Mouse (Mus musculus): ENCODE data around the gene Fam186b. TPM values are rescaled to one million over a fixed set of nuclear protein-coding genes. Genes with fewer than 3 reads are reported as not detected.

Gene Fam186b
- polyA plus RNA-seq, 1 experiment from 2014 or later: not detected

GRCm38 (mm10) chr15:99326407-99326806 is 30.7 kb upstream of the Fam186b start:
- ATAC-seq (ENCODE audit: insufficient read depth, low FRiP score, low TSS enrichment) (no peak), DNase-seq (ENCODE audit: low spot score) (no peak)
- no peak overlapping the region for H3K4me2 ChIP-seq (ENCODE audit: low read depth)
- no peak overlapping the region for H3K9ac ChIP-seq (ENCODE audit: low read length)
- 63% methylated on average over 2 of the region's 2 CpGs for WGBS
- H3K4me3 ChIP-seq (ENCODE audit: low read depth, low read length): no peak overlapping the region
- peaks cover 8% of the 10 kb centered on the region for H3K36me3 ChIP-seq (ENCODE audit: control insufficient read depth, insufficient read depth, low read length)
- no peak overlapping the region for H3K27ac ChIP-seq (ENCODE audit: low read depth, low read length)
- H3K27me3 ChIP-seq (ENCODE audit: control insufficient read depth, insufficient read depth, low read length): no peaks in the 10 kb centered on the region
- no peaks in the 10 kb centered on the region for H3K4me1 ChIP-seq (ENCODE audit: control insufficient read depth, insufficient read depth, low read length)
- no peaks in the 10 kb centered on the region for H3K9me3 ChIP-seq (ENCODE audit: control insufficient read depth, low read length)

DNA sequence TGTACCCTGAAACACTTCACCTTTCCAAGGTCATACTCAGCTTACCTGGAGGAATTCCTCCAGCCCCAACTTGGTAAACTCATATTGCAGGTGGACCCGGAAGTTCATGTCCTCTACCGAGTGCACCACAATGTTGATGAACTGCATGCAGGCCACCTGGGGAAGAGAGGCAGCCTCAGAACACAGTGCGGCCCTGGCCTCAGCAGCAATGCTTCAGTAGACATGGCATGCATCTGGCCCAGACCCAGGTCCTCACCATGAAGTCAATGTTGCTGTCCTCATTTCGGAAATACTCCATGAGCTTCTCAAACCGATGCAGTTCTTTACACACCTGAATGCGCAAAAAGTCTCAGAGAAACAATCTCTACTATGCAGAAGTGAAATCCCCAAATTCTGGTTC is 29.9 kb upstream of the Fam186b start:
- peaks cover 12% of the 10 kb centered on the region for H3K36me3 ChIP-seq (ENCODE audit: control insufficient read depth, insufficient read depth, low read length)
- no peaks in the 10 kb centered on the region for H3K27me3 ChIP-seq (ENCODE audit: control insufficient read depth, insufficient read depth, low read length)
- WGBS: 94% methylated on average over 6 of the region's 6 CpGs
- DNase-seq (ENCODE audit: low spot score) (no peak), ATAC-seq (ENCODE audit: insufficient read depth, low FRiP score, low TSS enrichment) (no peak)
- H3K27ac ChIP-seq (ENCODE audit: low read depth, low read length): no peak overlapping the region
- H3K9ac ChIP-seq (ENCODE audit: low read length): no peak overlapping the region
- no peak overlapping the region for H3K4me2 ChIP-seq (ENCODE audit: low read depth)
- no peak overlapping the region for H3K4me3 ChIP-seq (ENCODE audit: low read depth, low read length)
- no peaks in the 10 kb centered on the region for H3K4me1 ChIP-seq (ENCODE audit: control insufficient read depth, insufficient read depth, low read length)
- H3K9me3 ChIP-seq (ENCODE audit: control insufficient read depth, low read length): no peaks in the 10 kb centered on the region

- Histone ChIP-seq H3K9me3 (ENCODE audit: control insufficient read depth, low read length) (no peaks in the 10 kb centered on the region), H3K27ac (ENCODE audit: low read depth, low read length) (no peak overlapping the region), H3K4me2 (ENCODE audit: low read depth) (no peak overlapping the region), H3K4me3 (ENCODE audit: low read depth, low read length) (no peak overlapping the region), H3K27me3 (ENCODE audit: control insufficient read depth, insufficient read depth, low read length) (no peaks in the 10 kb centered on the region), H3K4me1 (ENCODE audit: control insufficient read depth, insufficient read depth, low read length) (no peaks in the 10 kb centered on the region), H3K36me3 (ENCODE audit: control insufficient read depth, insufficient read depth, low read length) (peaks cover 14% of the 10 kb centered on the region), H3K9ac (ENCODE audit: low read length) (no peak overlapping the region)
- DNase-seq (ENCODE audit: low spot score): no peak
- WGBS: 85% methylated on average over 9 of the region's 9 CpGs
- ATAC-seq (ENCODE audit: insufficient read depth, low FRiP score, low TSS enrichment): no peak
Measured at GRCm38 (mm10) chr15:99324151-99324550, 28.5 kb upstream of the Fam186b start.

- peaks cover 22% of the 10 kb centered on the region for H3K36me3 ChIP-seq (ENCODE audit: control insufficient read depth, insufficient read depth, low read length)
Measured at GRCm38 (mm10) chr15:99320978-99321377, 25.3 kb upstream of the Fam186b start.

GRCm38 (mm10) chr15:99320168-99320674 is 24.5 kb upstream of the Fam186b start:
- no peaks in the 10 kb centered on the region for H3K4me1 ChIP-seq (ENCODE audit: control insufficient read depth, insufficient read depth, low read length)
- DNase-seq (ENCODE audit: low spot score): no peak
- no peak overlapping the region for H3K9ac ChIP-seq (ENCODE audit: low read length)
- no peak overlapping the region for H3K27ac ChIP-seq (ENCODE audit: low read depth, low read length)
- peaks cover 23% of the 10 kb centered on the region for H3K36me3 ChIP-seq (ENCODE audit: control insufficient read depth, insufficient read depth, low read length)
- H3K9me3 ChIP-seq (ENCODE audit: control insufficient read depth, low read length): no peaks in the 10 kb centered on the region
- WGBS: 92% methylated on average over 10 of the region's 10 CpGs
- no peak overlapping the region for H3K4me2 ChIP-seq (ENCODE audit: low read depth)
- no peaks in the 10 kb centered on the region for H3K27me3 ChIP-seq (ENCODE audit: control insufficient read depth, insufficient read depth, low read length)
- H3K4me3 ChIP-seq (ENCODE audit: low read depth, low read length): no peak overlapping the region
- no peak for ATAC-seq (ENCODE audit: insufficient read depth, low FRiP score, low TSS enrichment)

More at GRCm38 (mm10) chr15:99320978-99321377, 25.3 kb upstream of the Fam186b start:
- Histone ChIP-seq H3K27ac (ENCODE audit: low read depth, low read length) (no peak overlapping the region), H3K4me2 (ENCODE audit: low read depth) (no peak overlapping the region), H3K4me3 (ENCODE audit: low read depth, low read length) (no peak overlapping the region), H3K9me3 (ENCODE audit: control insufficient read depth, low read length) (no peaks in the 10 kb centered on the region), H3K27me3 (ENCODE audit: control insufficient read depth, insufficient read depth, low read length) (no peaks in the 10 kb centered on the region), H3K4me1 (ENCODE audit: control insufficient read depth, insufficient read depth, low read length) (no peaks in the 10 kb centered on the region), H3K9ac (ENCODE audit: low read length) (no peak overlapping the region)
- DNase-seq (ENCODE audit: low spot score) (no peak), ATAC-seq (ENCODE audit: insufficient read depth, low FRiP score, low TSS enrichment) (no peak)
- 86% methylated on average over 9 of the region's 9 CpGs for WGBS

DNA sequence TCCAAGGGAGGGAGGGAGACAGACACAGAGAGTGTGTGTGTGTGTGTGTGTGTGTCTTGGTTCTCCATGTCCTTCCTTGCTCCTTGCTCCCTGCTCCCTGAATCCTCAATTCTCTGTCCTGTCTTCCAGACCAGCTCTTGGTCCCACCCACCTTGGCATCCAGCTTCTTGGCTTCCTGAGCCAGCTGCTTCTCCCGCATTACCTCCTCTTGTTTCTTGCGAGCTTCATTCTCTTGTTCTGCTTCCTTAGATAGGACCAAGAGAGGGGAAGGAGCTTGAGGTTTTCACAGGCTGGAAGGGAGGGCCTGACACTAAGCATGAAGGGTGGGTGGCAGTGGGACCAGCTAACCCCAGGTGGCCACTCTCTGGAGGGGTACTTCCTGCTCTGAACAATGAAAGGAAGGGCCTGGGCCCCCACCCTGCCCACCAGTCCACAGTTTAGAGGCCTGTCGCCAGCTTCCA is 23.8 kb upstream of the Fam186b start:
- Histone ChIP-seq H3K9ac (ENCODE audit: low read length) (no peak overlapping the region), H3K27me3 (ENCODE audit: control insufficient read depth, insufficient read depth, low read length) (no peaks in the 10 kb centered on the region), H3K27ac (ENCODE audit: low read depth, low read length) (no peak overlapping the region), H3K9me3 (ENCODE audit: control insufficient read depth, low read length) (no peaks in the 10 kb centered on the region), H3K4me2 (ENCODE audit: low read depth) (no peak overlapping the region), H3K4me1 (ENCODE audit: control insufficient read depth, insufficient read depth, low read length) (no peaks in the 10 kb centered on the region), H3K4me3 (ENCODE audit: low read depth, low read length) (no peak overlapping the region), H3K36me3 (ENCODE audit: control insufficient read depth, insufficient read depth, low read length) (peaks cover 27% of the 10 kb centered on the region)
- no peak for DNase-seq (ENCODE audit: low spot score)
- WGBS: 82% methylated on average over 3 of the region's 3 CpGs
- no peak for ATAC-seq (ENCODE audit: insufficient read depth, low FRiP score, low TSS enrichment)

GRCm38 (mm10) chr15:99318861-99319410 is 23.2 kb upstream of the Fam186b start:
- H3K4me3 ChIP-seq (ENCODE audit: low read depth, low read length): no peak overlapping the region
- no peak overlapping the region for H3K9ac ChIP-seq (ENCODE audit: low read length)
- H3K27ac ChIP-seq (ENCODE audit: low read depth, low read length): no peak overlapping the region
- no peak for DNase-seq (ENCODE audit: low spot score)
- H3K9me3 ChIP-seq (ENCODE audit: control insufficient read depth, low read length): no peaks in the 10 kb centered on the region
- no peaks in the 10 kb centered on the region for H3K27me3 ChIP-seq (ENCODE audit: control insufficient read depth, insufficient read depth, low read length)
- no peak for ATAC-seq (ENCODE audit: insufficient read depth, low FRiP score, low TSS enrichment)
- peaks cover 27% of the 10 kb centered on the region for H3K36me3 ChIP-seq (ENCODE audit: control insufficient read depth, insufficient read depth, low read length)
- H3K4me1 ChIP-seq (ENCODE audit: control insufficient read depth, insufficient read depth, low read length): no peaks in the 10 kb centered on the region
- H3K4me2 ChIP-seq (ENCODE audit: low read depth): no peak overlapping the region
- WGBS: 78% methylated on average over 14 of the region's 14 CpGs

GRCm38 (mm10) chr15:99318071-99318470 is 22.4 kb upstream of the Fam186b start:
- Histone ChIP-seq H3K9me3 (ENCODE audit: control insufficient read depth, low read length) (no peaks in the 10 kb centered on the region), H3K4me1 (ENCODE audit: control insufficient read depth, insufficient read depth, low read length) (no peaks in the 10 kb centered on the region), H3K36me3 (ENCODE audit: control insufficient read depth, insufficient read depth, low read length) (peaks cover 27% of the 10 kb centered on the region), H3K27ac (ENCODE audit: low read depth, low read length) (no peak overlapping the region), H3K9ac (ENCODE audit: low read length) (no peak overlapping the region), H3K4me3 (ENCODE audit: low read depth, low read length) (no peak overlapping the region), H3K27me3 (ENCODE audit: control insufficient read depth, insufficient read depth, low read length) (no peaks in the 10 kb centered on the region), H3K4me2 (ENCODE audit: low read depth) (no peak overlapping the region)
- 91% methylated on average over 6 of the region's 6 CpGs for WGBS
- DNase-seq (ENCODE audit: low spot score) (no peak), ATAC-seq (ENCODE audit: insufficient read depth, low FRiP score, low TSS enrichment) (no peak)

DNA sequence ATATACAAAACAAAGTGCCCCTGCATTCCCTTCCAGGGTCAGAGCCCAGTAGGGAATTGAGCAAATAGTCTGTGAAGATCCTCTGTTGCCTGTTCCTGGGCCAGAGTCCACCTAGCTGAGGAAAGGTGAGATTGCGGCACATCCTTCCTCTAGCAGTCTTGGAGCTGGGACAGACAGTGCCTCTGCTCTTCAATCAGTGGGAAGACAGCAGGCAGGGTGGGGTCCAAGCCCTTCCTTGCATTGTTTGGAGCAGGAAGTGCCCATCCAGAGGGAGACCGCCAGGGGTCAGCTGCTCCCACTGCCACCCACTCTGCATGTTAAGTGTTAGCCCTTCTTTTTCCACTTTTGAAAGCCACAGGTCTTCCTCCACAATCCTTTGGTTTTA is 21.6 kb upstream of the Fam186b start:
- no peak overlapping the region for H3K27ac ChIP-seq (ENCODE audit: low read depth, low read length)
- ATAC-seq (ENCODE audit: insufficient read depth, low FRiP score, low TSS enrichment): no peak

More for the DNA sequence above, 21.6 kb upstream of the Fam186b start:
- H3K4me1 ChIP-seq (ENCODE audit: control insufficient read depth, insufficient read depth, low read length): no peaks in the 10 kb centered on the region
- no peak overlapping the region for H3K4me3 ChIP-seq (ENCODE audit: low read depth, low read length)
- peaks cover 27% of the 10 kb centered on the region for H3K36me3 ChIP-seq (ENCODE audit: control insufficient read depth, insufficient read depth, low read length)
- no peaks in the 10 kb centered on the region for H3K9me3 ChIP-seq (ENCODE audit: control insufficient read depth, low read length)
- DNase-seq (ENCODE audit: low spot score): no peak
- no peaks in the 10 kb centered on the region for H3K27me3 ChIP-seq (ENCODE audit: control insufficient read depth, insufficient read depth, low read length)
- WGBS: 75% methylated on average over 2 of the region's 2 CpGs
- H3K4me2 ChIP-seq (ENCODE audit: low read depth): no peak overlapping the region
- no peak overlapping the region for H3K9ac ChIP-seq (ENCODE audit: low read length)
